Mouse (Mus musculus) hindbrain, embryonic 11.5 days (tissue): ENCODE measurements around the gene Utp11. TPM values are rescaled to one million over a fixed set of nuclear protein-coding genes. Genes with fewer than 3 reads are reported as not detected.
"Not testable (repeated sequence)": the region's sequence is repeated elsewhere in the genome, so short reads cannot be mapped to it uniquely, and the experiment has no call there.

Source experiments
- ATAC-seq: fragments of 200-750 bp; cut with Nextera tagmentation; 2 replicates; pipeline ENCODE4 v1.8.0; 2017; ENCODE audit warnings: mild to moderate bottlenecking, moderate TSS enrichment, moderate library complexity; ENCODE audit not compliant: low FRiP score
- DNase-seq: peaks from one replicate; pipeline ENCODE4 v3.0.0-alpha.2; 2015; ENCODE audit warnings: low spot score
- H3K27ac ChIP-seq: fragments of 300-500 bp; sonication (generic); 2 replicates; pipeline ENCODE4 v1.5.1; 2014; ENCODE audit warnings: mild to moderate bottlenecking, low read depth, low read length
- H3K27me3 ChIP-seq: fragments of 300-500 bp; sonication (generic); 2 replicates; pipeline ENCODE4 v1.6.1; 2014; ENCODE audit warnings: mild to moderate bottlenecking, low read length, moderate library complexity, mixed read lengths; ENCODE audit not compliant: control insufficient read depth, insufficient read depth
- H3K36me3 ChIP-seq: fragments of 300-500 bp; sonication (generic); 2 replicates; pipeline ENCODE4 v1.6.1; 2014; ENCODE audit warnings: mild to moderate bottlenecking, low read length, moderate library complexity, mixed read lengths; ENCODE audit not compliant: control insufficient read depth, insufficient read depth
- H3K4me1 ChIP-seq: fragments of 300-500 bp; sonication (generic); replicated peaks from 2 replicates; pipeline ENCODE4 v1.6.1; 2014; ENCODE audit warnings: low read length, mixed read lengths; ENCODE audit not compliant: control insufficient read depth, insufficient read depth
- H3K4me2 ChIP-seq: fragments of 300-500 bp; sonication (generic); replicated peaks from 2 replicates; pipeline ENCODE4 v1.6.1; 2014; ENCODE audit warnings: mild to moderate bottlenecking, low read depth, low read length
- H3K4me3 ChIP-seq: fragments of 300-500 bp; sonication (generic); 2 replicates; pipeline ENCODE4 v1.5.1; 2014; ENCODE audit warnings: low read depth, low read length
- H3K9ac ChIP-seq: fragments of 300-500 bp; sonication (generic); 2 replicates; pipeline ENCODE4 v1.6.1; 2014; ENCODE audit warnings: low read depth, low read length
- H3K9me3 ChIP-seq: fragments of 300-500 bp; sonication (generic); 2 replicates; pipeline ENCODE4 v1.6.1; 2016; ENCODE audit warnings: low read length; ENCODE audit not compliant: control insufficient read depth
- WGBS: fragments of 180-500 bp; shearing (Covaris S2); extraction: QIAGEN DNeasy Blood & Tissue Kit; methylation state at CpG from one replicate; pipeline ENCODE4 v1.1.7; 2014; 5-methylcytosine and 5-hydroxymethylcytosine counted together
- polyA plus RNA-seq: library from polyadenylated mRNA; unstranded; fragments of >200 nt; fragmentation: Nextera tagmentation; extraction: Ambion mirVana; gene quantifications from 2 replicates; pipeline ENCODE4 v1.2.1, GENCODE M21; 2014

Gene Utp11
- polyA plus RNA-seq, 1 experiment from 2014 or later, result 67.5 TPM

DNA sequence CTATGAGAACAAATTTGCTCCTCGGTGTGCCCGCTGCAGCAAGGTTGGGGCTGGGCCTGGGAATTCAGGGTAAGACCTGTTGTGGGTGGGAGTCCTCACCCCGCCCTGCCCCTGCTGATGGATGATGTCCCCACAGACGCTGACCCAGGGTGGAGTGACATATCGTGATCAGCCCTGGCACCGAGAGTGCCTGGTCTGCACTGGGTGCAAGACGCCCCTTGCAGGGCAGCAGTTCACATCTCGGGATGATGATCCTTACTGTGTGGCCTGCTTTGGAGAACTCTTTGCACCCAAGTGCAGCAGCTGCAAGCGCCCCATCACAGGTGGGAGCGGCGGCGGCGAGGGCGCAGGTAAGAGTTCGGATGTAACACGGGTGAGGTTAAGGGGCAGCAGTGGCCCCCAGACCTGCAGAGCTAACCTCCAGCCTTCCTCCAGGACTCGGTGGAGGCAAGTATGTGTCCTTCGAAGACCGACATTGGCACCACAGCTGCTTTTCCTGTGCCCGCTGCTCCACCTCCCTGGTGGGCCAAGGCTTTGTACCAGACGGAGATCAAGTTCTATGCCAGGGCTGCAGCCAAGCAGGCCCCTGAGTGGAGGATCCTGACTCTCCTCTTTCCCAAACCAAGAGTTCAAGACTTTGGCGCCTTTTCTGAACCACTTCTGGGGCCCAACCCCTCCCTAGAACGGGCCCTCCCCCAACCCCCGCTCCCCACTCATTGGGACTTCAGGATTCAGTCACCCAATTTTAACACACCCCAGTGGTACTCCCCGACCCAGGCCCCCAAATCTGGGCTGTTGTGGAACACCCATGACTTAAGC, 14.2 kb upstream of the Utp11 start:
- WGBS, result 88% methylated on average over 25 of the region's 25 CpGs
- H3K27ac ChIP-seq, H3K9ac ChIP-seq, H3K36me3 ChIP-seq, H3K9me3 ChIP-seq, DNase-seq, H3K27me3 ChIP-seq, H3K4me3 ChIP-seq, ATAC-seq, H3K4me2 ChIP-seq: not testable (repeated sequence)
- peaks cover 12% of the 10 kb centered on the region; the same call in 1 of the 2 replicates for H3K4me1 ChIP-seq

DNA sequence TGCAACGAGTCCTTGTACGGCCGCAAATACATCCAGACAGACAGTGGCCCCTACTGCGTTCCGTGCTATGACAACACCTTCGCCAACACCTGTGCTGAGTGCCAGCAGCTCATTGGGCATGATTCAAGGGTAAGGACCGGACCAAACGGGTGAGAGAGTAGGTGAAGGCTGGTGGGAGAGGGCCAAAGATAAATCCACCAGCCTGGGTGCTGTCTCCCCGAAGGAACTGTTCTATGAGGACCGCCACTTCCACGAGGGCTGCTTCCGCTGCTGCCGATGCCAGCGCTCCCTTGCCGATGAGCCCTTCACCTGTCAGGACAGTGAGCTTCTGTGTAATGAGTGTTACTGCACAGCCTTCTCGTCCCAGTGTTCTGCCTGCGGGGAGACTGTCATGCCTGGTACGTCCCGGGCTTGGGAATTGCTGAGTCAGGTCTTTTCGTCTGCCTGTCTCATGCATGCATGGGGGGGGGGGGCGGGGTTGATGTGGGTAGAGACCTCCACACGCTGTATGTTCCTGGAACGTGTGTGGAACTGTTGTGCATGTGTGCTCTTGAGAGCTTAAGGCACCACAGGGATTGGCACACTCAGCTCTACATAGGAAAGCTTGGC, 12.4 kb upstream of the Utp11 start:
- Histone ChIP-seq H3K27ac (no peak overlapping the region), H3K27me3 (peaks cover 14% of the 10 kb centered on the region), H3K4me3 (no peak overlapping the region), H3K9me3 (no peaks in the 10 kb centered on the region), H3K36me3 (no peaks in the 10 kb centered on the region), H3K4me1 (peaks cover 14% of the 10 kb centered on the region; the same call in 1 of the 2 replicates), H3K9ac (no peak overlapping the region), H3K4me2 (no peak overlapping the region)
- DNase-seq (no peak), ATAC-seq (no peak)
- 86% methylated on average over 23 of the region's 23 CpGs for WGBS

DNA sequence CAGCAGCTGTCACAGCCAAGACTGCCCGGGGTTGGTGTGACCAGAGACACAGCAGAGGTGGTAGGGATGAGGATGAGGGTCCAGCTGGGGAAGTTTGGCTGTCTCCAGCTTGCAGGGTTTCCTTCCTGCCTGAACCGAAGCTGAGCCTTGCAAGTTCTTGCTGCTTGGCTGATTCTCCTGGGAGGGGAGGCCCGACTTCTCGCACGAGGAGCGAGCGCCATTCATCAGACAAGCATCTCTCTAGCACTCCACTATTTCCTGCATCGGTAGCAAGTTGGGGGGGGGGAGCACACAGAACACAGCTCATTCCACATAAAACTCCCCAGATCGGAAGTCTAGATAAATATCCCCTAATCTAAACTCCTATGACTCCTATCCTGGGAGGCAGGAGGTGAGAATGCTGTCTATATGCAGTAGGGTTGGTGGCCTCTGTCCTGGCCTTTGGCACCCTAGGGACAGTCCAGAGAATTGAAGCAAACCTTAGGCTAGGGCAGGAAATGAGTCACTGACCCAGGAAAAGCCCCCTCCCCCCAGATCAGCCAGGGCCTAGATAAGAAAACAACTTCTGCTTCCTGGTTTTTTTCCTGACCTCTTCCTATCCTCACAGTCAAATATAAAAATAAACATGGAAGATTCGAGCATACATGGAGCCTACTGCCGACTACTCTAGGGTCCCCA, 11.5 kb upstream of the Utp11 start:
- no peak for ATAC-seq
- Histone ChIP-seq H3K9me3 (no peaks in the 10 kb centered on the region), H3K27me3 (peaks cover 14% of the 10 kb centered on the region), H3K9ac (peak overlapping the region; percentile 15; the same call in 1 of the 2 replicates), H3K4me2 (0 out of 2 replicates have a peak overlapping the region, but pooled peaks have one; percentile 3), H3K36me3 (no peaks in the 10 kb centered on the region), H3K4me1 (peaks cover 14% of the 10 kb centered on the region; the same call in 1 of the 2 replicates), H3K27ac (peak overlapping the region; percentile 72), H3K4me3 (no peak overlapping the region)
- DNase-seq, result peak; percentile 41
- 20% methylated on average over 11 of the region's 11 CpGs for WGBS

DNA sequence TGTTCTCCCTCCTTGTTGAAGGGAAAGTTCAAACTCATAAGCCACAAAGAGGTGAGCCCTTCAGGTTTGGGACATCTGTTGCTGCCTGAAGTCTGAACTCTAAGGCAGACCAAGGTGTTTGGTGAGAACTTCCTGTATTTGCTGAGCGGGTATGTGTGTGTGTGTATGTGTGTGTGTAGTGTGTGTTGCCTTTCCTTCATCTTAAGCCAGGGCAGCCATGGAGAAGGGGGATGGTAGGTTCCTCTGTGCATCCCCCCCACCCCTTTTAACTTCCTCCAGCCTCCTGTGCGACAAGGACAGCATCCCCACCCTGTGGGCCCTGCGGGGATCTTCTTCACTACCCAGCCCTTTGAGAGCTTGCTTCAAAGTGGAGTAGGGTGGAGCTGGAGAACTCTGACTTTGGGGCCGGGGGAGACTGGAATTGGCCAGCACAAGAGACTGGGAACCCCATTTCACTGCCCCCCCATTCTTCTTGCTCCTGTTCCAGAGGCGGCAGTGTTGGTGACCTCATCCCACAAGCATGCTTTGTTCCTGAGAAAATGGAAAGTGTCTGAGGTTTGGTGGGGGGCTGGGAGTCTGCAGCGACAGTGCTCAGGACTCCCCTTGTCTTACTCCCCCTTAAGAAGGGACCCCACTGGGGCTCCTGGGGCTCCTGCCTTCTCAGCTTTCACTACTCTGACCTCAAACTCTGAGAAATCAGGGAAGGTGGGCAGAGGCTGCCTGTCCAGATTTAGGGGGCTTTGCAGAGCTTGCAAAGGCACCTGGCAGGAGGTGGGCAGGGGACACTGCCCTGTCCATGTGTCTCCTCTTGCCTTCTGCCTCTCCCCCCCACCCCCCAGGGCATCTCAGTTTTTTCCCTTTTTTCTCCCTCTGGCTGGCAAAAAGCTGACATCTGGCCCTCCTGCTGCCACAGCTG, 10.7 kb upstream of the Utp11 start:
- Histone ChIP-seq H3K9ac (peak overlapping the region; percentile 15; the same call in 1 of the 2 replicates), H3K9me3 (no peaks in the 10 kb centered on the region), H3K4me2 (0 out of 2 replicates have a peak overlapping the region, but pooled peaks have one; percentile 3), H3K4me1 (peaks cover 9% of the 10 kb centered on the region; the same call in 1 of the 2 replicates), H3K4me3 (no peak overlapping the region), H3K27me3 (peaks cover 9% of the 10 kb centered on the region), H3K36me3 (no peaks in the 10 kb centered on the region), H3K27ac (peak overlapping the region; percentile 72)
- 9% methylated on average over 6 of the region's 6 CpGs for WGBS
- DNase-seq (peak; percentile 41), ATAC-seq (no peak)

DNA sequence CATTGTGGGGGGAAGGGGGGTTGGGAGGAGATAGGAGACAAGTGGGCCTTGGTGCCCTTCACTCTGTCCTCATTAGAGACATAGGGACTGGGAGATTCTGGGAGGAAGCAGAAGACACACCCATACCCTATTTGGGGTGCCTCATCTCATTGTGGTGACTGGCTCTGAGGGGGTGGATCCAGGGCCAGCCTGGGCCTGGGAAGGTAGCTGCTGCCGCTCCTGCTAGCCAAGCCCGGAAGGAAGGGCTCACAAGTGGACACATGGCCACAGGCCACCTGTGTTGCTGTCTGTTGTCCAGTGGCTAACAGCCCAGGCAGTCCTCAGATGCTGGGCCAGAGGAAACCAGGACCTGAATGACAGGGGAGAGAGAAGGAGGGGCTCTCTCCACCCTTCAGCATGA, 10.0 kb upstream of the Utp11 start:
- DNase-seq (no peak), ATAC-seq (no peak)
- no peaks in the 10 kb centered on the region for H3K9me3 ChIP-seq
- no peaks in the 10 kb centered on the region for H3K36me3 ChIP-seq
- no peak overlapping the region for H3K9ac ChIP-seq
- peak overlapping the region; percentile 72; the same call in 1 of the 2 replicates for H3K27ac ChIP-seq
- WGBS, result 33% methylated on average over 2 of the region's 2 CpGs
- H3K27me3 ChIP-seq, result peaks cover 8% of the 10 kb centered on the region
- H3K4me2 ChIP-seq, result no peak overlapping the region
- H3K4me3 ChIP-seq, result no peak overlapping the region
- 0 out of 2 replicates have a peak, but pooled peaks cover 4% of the 10 kb centered on the region for H3K4me1 ChIP-seq

DNA sequence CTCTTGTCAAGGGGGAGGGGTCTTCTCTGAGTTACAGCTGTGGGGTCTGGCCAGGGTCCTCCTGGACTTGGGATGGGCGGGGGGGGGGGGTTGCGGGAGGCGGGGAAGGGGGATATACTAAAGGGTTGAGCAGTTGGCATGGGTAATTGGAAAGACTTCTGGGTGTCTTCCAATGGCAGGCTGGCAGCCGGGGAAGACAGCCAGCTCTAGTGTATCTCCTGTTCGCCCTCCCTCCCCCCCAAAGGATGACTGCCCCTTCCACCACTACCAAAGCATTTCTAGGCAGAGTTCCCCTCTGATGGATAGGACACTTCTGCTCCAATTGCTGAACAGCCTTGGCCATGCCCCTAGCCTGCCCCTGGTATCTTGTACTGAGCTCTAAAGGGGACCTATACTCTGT, 8.5 kb upstream of the Utp11 start:
- ATAC-seq, result no peak
- WGBS, result 58% methylated on average over 5 of the region's 5 CpGs
- no peak overlapping the region for H3K27ac ChIP-seq

DNA sequence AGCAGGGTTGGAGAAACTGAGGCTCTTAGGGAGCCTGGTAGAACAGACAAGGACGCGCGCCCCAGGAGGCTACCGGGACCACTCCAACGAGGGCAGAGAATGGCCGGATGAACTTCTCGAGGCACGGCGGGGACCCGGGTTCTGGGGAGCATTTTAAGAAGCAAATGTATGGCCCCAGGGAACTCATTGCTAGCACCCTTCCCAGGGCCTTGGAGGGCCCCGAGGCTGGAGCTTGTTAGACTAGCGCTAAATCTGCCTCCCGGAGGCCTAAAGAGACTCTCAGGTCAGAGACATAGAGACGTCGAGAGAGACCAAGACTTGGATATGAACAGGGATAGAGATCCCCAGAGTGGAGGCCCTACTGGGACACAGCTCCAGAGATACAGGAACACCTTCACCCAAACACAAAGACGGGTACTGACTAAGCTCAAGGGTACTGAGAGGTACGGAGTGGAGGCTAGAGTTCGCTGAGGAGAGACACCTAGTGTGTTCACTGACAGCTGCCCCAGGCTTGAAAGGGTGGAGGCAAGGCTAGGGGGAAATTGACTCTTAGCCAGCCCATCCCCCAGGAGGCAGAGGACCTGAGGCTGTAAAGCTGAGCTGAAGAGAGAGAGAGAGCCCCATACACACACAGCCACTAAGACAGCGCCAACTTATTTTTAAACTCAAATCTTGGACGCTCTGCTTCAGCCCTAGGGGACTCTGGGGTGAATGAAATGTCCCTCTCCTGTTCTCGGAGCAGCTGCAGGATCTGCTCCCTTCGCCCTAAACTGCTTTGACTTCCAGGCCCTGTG, 7.8 kb upstream of the Utp11 start:
- WGBS, result 4% methylated on average over 22 of the region's 22 CpGs
- Histone ChIP-seq H3K36me3 (no peaks in the 10 kb centered on the region), H3K4me1 (0 out of 2 replicates have a peak, but pooled peaks cover 4% of the 10 kb centered on the region), H3K27ac (0 out of 2 replicates have a peak overlapping the region, but pooled peaks have one; percentile 47), H3K27me3 (peaks cover 10% of the 10 kb centered on the region), H3K4me3 (peak overlapping the region; percentile 62), H3K9ac (peak overlapping the region; percentile 65), H3K4me2 (peak overlapping the region; percentile 97), H3K9me3 (no peaks in the 10 kb centered on the region)
- no peak for ATAC-seq
- peak; percentile 56 for DNase-seq

More for the DNA sequence above, 8.5 kb upstream of the Utp11 start:
- H3K9ac ChIP-seq, result no peak overlapping the region
- no peaks in the 10 kb centered on the region for H3K36me3 ChIP-seq
- peaks cover 8% of the 10 kb centered on the region for H3K27me3 ChIP-seq
- H3K4me1 ChIP-seq, result 0 out of 2 replicates have a peak, but pooled peaks cover 4% of the 10 kb centered on the region
- peak overlapping the region; percentile 97 for H3K4me2 ChIP-seq
- H3K4me3 ChIP-seq, result peak overlapping the region; percentile 62
- no peaks in the 10 kb centered on the region for H3K9me3 ChIP-seq
- DNase-seq, result no peak
